Mouse (Mus musculus): Measurements from ENCODE around the gene Rapgef6.

Gene Rapgef6

GRCm38 (mm10) chr11:54699972-54700371, 177.3 kb downstream of the Rapgef6 start:
- TF ChIP-seq GATA4 (IDR thresholded peaks at IDR 0.05; ENCODE audit: insufficient replicate concordance, low read length), result no peak

GRCm38 (mm10) chr11:54701848-54702247, 179.2 kb downstream of the Rapgef6 start:
- no peak for TF ChIP-seq GATA4 (IDR thresholded peaks at IDR 0.05; ENCODE audit: insufficient replicate concordance, low read length)

GRCm38 (mm10) chr11:54703306-54703705, 180.7 kb downstream of the Rapgef6 start:
- TF ChIP-seq GATA4 (IDR thresholded peaks at IDR 0.05; ENCODE audit: insufficient replicate concordance, low read length), result no peak

- no peak for TF ChIP-seq GATA4 (IDR thresholded peaks at IDR 0.05; ENCODE audit: insufficient replicate concordance, low read length)
Measured at GRCm38 (mm10) chr11:54708153-54708552, 185.5 kb downstream of the Rapgef6 start.

- no peak for TF ChIP-seq GATA4 (IDR thresholded peaks at IDR 0.05; ENCODE audit: insufficient replicate concordance, low read length)
Measured at GRCm38 (mm10) chr11:54709645-54710044, 187.0 kb downstream of the Rapgef6 start.

GRCm38 (mm10) chr11:54710512-54711293, 188.1 kb downstream of the Rapgef6 start:
- TF ChIP-seq GATA4 (IDR thresholded peaks at IDR 0.05; ENCODE audit: insufficient replicate concordance, low read length), result no peak

- no peak for TF ChIP-seq GATA4 (IDR thresholded peaks at IDR 0.05; ENCODE audit: insufficient replicate concordance, low read length)
Measured at GRCm38 (mm10) chr11:54712849-54713248, 190.2 kb downstream of the Rapgef6 start.

- TF ChIP-seq GATA4 (IDR thresholded peaks at IDR 0.05; ENCODE audit: insufficient replicate concordance, low read length), result no peak
Measured at GRCm38 (mm10) chr11:54717893-54718292, 195.2 kb downstream of the Rapgef6 start.

GRCm38 (mm10) chr11:54718601-54719000, 196.0 kb downstream of the Rapgef6 start:
- TF ChIP-seq GATA4 (IDR thresholded peaks at IDR 0.05; ENCODE audit: insufficient replicate concordance, low read length), result no peak

GRCm38 (mm10) chr11:54722057-54722456, 199.4 kb downstream of the Rapgef6 start:
- TF ChIP-seq GATA4 (IDR thresholded peaks at IDR 0.05; ENCODE audit: insufficient replicate concordance, low read length), result no peak

- no peak for TF ChIP-seq GATA4 (IDR thresholded peaks at IDR 0.05; ENCODE audit: insufficient replicate concordance, low read length)
Measured at GRCm38 (mm10) chr11:54724353-54725034, 201.8 kb downstream of the Rapgef6 start.

GRCm38 (mm10) chr11:54726571-54727062, 204.0 kb downstream of the Rapgef6 start:
- TF ChIP-seq GATA4 (IDR thresholded peaks at IDR 0.05; ENCODE audit: insufficient replicate concordance, low read length), result no peak

- no peak for TF ChIP-seq GATA4 (IDR thresholded peaks at IDR 0.05; ENCODE audit: insufficient replicate concordance, low read length)
Measured at GRCm38 (mm10) chr11:54727327-54727901, 204.8 kb downstream of the Rapgef6 start.

- TF ChIP-seq GATA4 (IDR thresholded peaks at IDR 0.05; ENCODE audit: insufficient replicate concordance, low read length), result no peak
Measured at GRCm38 (mm10) chr11:54728371-54728770, 205.7 kb downstream of the Rapgef6 start.

GRCm38 (mm10) chr11:54729311-54729710, 206.7 kb downstream of the Rapgef6 start:
- TF ChIP-seq GATA4 (IDR thresholded peaks at IDR 0.05; ENCODE audit: insufficient replicate concordance, low read length), result no peak

GRCm38 (mm10) chr11:54730931-54731330, 208.3 kb downstream of the Rapgef6 start:
- TF ChIP-seq GATA4 (IDR thresholded peaks at IDR 0.05; ENCODE audit: insufficient replicate concordance, low read length), result no peak

All from liver, adult (tissue).